Mouse (Mus musculus) adrenal gland, adult 2 months (tissue): Measurements from ENCODE around the gene Vhl. TPM values are rescaled to one million over a fixed set of nuclear protein-coding genes. Genes with fewer than 3 reads are reported as not detected.
"Not testable (repeated sequence)": the region's sequence is repeated elsewhere in the genome, so short reads cannot be mapped to it uniquely, and the experiment has no call there.

ENCODE experiments used
- DNase-seq: peaks from one replicate; pipeline ENCODE4 v3.0.0; 2021
- polyA plus RNA-seq: library from polyadenylated mRNA; depleted of rRNA; stranded (reverse); fragments of >200 nt; gene quantifications from 2 replicates; pipeline ENCODE4 v1.2.3, GENCODE M21; 2012; rRNA removed
- total RNA-seq, 2 experiments: library from RNA; stranded (reverse); gene quantifications; 2 replicates each; pipeline ENCODE4 v1.2.3; 2021

Vhl gene
- total and polyA plus RNA-seq, 3 experiments: 21.4 to 26.3 (median 22.5) TPM

- peak; percentile 84 for DNase-seq
These were observed 37.8 kb downstream of the Vhl start for GRCm38 (mm10) chr6:113661353-113662241.

- no peak for DNase-seq
These were observed 39.4 kb downstream of the Vhl start for GRCm38 (mm10) chr6:113662964-113663700.

GRCm38 (mm10) chr6:113664305-113664704 is 40.5 kb downstream of the Vhl start:
- DNase-seq: no peak

- DNase-seq: no peak
These were observed 43.9 kb downstream of the Vhl start for GRCm38 (mm10) chr6:113667611-113668122.

GRCm38 (mm10) chr6:113668287-113669154 is 44.8 kb downstream of the Vhl start:
- peak; percentile 67 for DNase-seq

- DNase-seq: no peak
These were observed 46.1 kb downstream of the Vhl start for GRCm38 (mm10) chr6:113669821-113670220.

- not testable (repeated sequence) for DNase-seq
These were observed 48.3 kb downstream of the Vhl start for GRCm38 (mm10) chr6:113672029-113672428.

- no peak for DNase-seq
These were observed 49.2 kb downstream of the Vhl start for GRCm38 (mm10) chr6:113672989-113673388.

- no peak for DNase-seq
These were observed 51.5 kb downstream of the Vhl start for GRCm38 (mm10) chr6:113675234-113675633.

- no peak for DNase-seq
These were observed 52.2 kb downstream of the Vhl start for GRCm38 (mm10) chr6:113675991-113676390.

GRCm38 (mm10) chr6:113677070-113677734 is 53.4 kb downstream of the Vhl start:
- no peak for DNase-seq

- no peak for DNase-seq
These were observed 54.7 kb downstream of the Vhl start for GRCm38 (mm10) chr6:113678246-113679012.

- DNase-seq: no peak
These were observed 56.3 kb downstream of the Vhl start for GRCm38 (mm10) chr6:113679993-113680566.

Other genes starting within 250 kb of the Vhl start
- gene Tada3, start 246.1 kb upstream of the Vhl start, total RNA-seq: 10 to 100 TPM; 35.1 to 47.0 TPM
- gene Tada3, start 246.1 kb upstream of the Vhl start, polyA plus RNA-seq: 32.4 and 34.5 TPM in 2 replicates
- 100 to 1,000 TPM; 175 to 211 TPM for gene Arpc4, start 245.8 kb upstream of the Vhl start, total RNA-seq
- gene Arpc4, start 245.8 kb upstream of the Vhl start, polyA plus RNA-seq: 61.0 and 62.3 TPM in 2 replicates
- 1 to 10 TPM; 2.1 to 3.5 TPM for gene Ttll3, start 234.7 kb upstream of the Vhl start, total RNA-seq
- gene Ttll3, start 234.7 kb upstream of the Vhl start, polyA plus RNA-seq: 5.8 and 7.0 TPM in 2 replicates
- 1 to 10 TPM; 9.1 to 9.2 TPM for gene Rpusd3, start 204.6 kb upstream of the Vhl start, total RNA-seq
- 65.5 and 102 TPM in 2 replicates for gene Rpusd3, start 204.6 kb upstream of the Vhl start, polyA plus RNA-seq
- 100 to 1,000 TPM; 354 to 980 TPM for gene Cidec, start 188.2 kb upstream of the Vhl start, total RNA-seq
- 514 and 896 TPM in 2 replicates for gene Cidec, start 188.2 kb upstream of the Vhl start, polyA plus RNA-seq
- gene Jagn1, start 181.4 kb upstream of the Vhl start, total RNA-seq: 10 to 100 TPM; 50.5 TPM
- 49.5 and 64.3 TPM in 2 replicates for gene Jagn1, start 181.4 kb upstream of the Vhl start, polyA plus RNA-seq
- gene Il17re, start 165.5 kb upstream of the Vhl start, total RNA-seq: 1 to 10 TPM; 1.1 to 1.9 TPM
- 4.0 TPM in 2 replicates for gene Il17re, start 165.5 kb upstream of the Vhl start, polyA plus RNA-seq
- 10 to 100 TPM; 17.0 to 22.0 TPM for gene Il17rc, start 152.5 kb upstream of the Vhl start, total RNA-seq
- gene Il17rc, start 152.5 kb upstream of the Vhl start, polyA plus RNA-seq: 90.8 and 103 TPM in 2 replicates
- 10 to 100 TPM; 44.7 to 58.5 TPM for gene Creld1, start 140.7 kb upstream of the Vhl start, total RNA-seq
- gene Creld1, start 140.7 kb upstream of the Vhl start, polyA plus RNA-seq: 30.0 and 31.1 TPM in 2 replicates
- gene Prrt3, start 122.0 kb upstream of the Vhl start, total RNA-seq: under 1 TPM; 0.09 to 0.21 TPM
- 0.32 and 0.33 TPM in 2 replicates for gene Prrt3, start 122.0 kb upstream of the Vhl start, polyA plus RNA-seq
- gene Emc3, start 92.3 kb upstream of the Vhl start, total RNA-seq: 100 to 1,000 TPM in 1 of 2 experiments, 10 to 100 TPM in 1; 99.9 to 116 TPM
- 44.9 and 53.6 TPM in 2 replicates for gene Emc3, start 92.3 kb upstream of the Vhl start, polyA plus RNA-seq
- under 1 TPM; 0.41 to 0.72 TPM for gene Fancd2, start 92.3 kb upstream of the Vhl start, total RNA-seq
- 0.17 and 1.2 TPM in 2 replicates for gene Fancd2, start 92.3 kb upstream of the Vhl start, polyA plus RNA-seq
- under 1 TPM in 1 of 2 experiments, not detected in 1; 0.21 TPM for gene Fancd2os, start 23.2 kb upstream of the Vhl start, total RNA-seq
- 0.15 TPM in 1 of 2 replicates, not detected in the other for gene Fancd2os, start 23.2 kb upstream of the Vhl start, polyA plus RNA-seq
- 100 to 1,000 TPM; 181 to 201 TPM for gene Brk1, start 19.2 kb upstream of the Vhl start, total RNA-seq
- gene Brk1, start 19.2 kb upstream of the Vhl start, polyA plus RNA-seq: 113 and 167 TPM in 2 replicates
- gene Irak2, start 14.5 kb downstream of the Vhl start, total RNA-seq: 10 to 100 TPM; 22.4 to 23.6 TPM
- gene Irak2, start 14.5 kb downstream of the Vhl start, polyA plus RNA-seq: 17.4 and 20.0 TPM in 2 replicates
- gene Tatdn2, start 73.1 kb downstream of the Vhl start, total RNA-seq: 10 to 100 TPM; 44.7 to 56.3 TPM
- gene Tatdn2, start 73.1 kb downstream of the Vhl start, polyA plus RNA-seq: 16.3 and 19.0 TPM in 2 replicates
- not detected for gene Ghrl, start 95.9 kb downstream of the Vhl start, total RNA-seq
- gene Ghrl, start 95.9 kb downstream of the Vhl start, polyA plus RNA-seq: 0.35 TPM in 1 of 2 replicates, not detected in the other
- gene Sec13, start 116.8 kb downstream of the Vhl start, total RNA-seq: 100 to 1,000 TPM; 106 to 127 TPM
- 68.8 and 83.0 TPM in 2 replicates for gene Sec13, start 116.8 kb downstream of the Vhl start, polyA plus RNA-seq